Mouse (Mus musculus) activated CD4-positive, CD25-positive, alpha-beta regulatory T cell, adult 4 months (primary cell): ENCODE results near the gene Smad3. TPM values are rescaled to one million over a fixed set of nuclear protein-coding genes. Genes with fewer than 3 reads are reported as not detected.
A peak's percentile ranks its signal among the peaks of the same experiment; 100 is the strongest.

ENCODE experiments used
- ATAC-seq: one replicate; pipeline ENCODE4 v1.8.0; 2017
- polyA plus RNA-seq, 2 experiments: library from polyadenylated mRNA; unstranded; fragments of 100-300 nt; shearing (Covaris generic); gene quantifications; one replicate each; pipeline ENCODE4 v1.2.1; 2017

The Smad3 gene
- polyA plus RNA-seq, 2 experiments from 2014 or later = 15.0 to 16.8 TPM

DNA sequence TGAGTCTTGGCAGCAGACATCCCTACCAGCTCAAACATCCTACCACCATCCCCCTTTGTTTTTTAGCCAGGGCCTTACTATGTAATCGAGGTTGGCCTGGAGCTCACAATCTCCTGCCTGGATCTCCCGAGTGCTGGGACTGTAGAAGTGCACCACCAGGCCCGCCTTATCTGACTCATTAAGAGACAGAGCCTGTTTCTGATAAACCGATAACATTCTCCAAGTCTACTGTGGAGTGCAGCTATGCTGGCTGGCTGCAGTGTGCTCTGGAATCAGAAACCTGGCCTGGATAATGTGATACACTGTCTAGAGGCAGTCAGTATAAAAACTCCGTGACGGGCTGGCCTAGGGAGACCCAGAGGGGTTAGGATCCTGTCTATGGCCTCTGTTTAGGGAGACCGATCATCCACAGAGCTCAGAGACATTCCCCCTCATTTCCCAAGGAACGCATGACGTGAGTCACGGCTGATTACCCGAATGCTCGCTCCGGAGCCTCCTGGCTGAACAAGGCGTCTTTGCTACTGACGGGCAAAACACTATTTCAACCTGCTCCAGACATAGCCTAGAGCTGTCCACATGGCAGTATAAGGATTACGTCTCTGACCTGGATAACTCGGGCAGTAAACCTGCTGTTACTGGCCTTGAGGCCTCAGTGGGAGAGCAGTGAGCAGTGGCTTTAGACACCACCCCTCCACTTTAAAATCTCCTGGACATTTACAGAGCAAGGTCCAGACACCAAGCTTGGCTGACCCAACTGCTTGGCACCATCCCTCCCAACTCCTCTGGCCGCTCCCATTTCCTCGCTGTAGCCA is 11.8 kb downstream of the Smad3 start:
- ATAC-seq = no peak

DNA sequence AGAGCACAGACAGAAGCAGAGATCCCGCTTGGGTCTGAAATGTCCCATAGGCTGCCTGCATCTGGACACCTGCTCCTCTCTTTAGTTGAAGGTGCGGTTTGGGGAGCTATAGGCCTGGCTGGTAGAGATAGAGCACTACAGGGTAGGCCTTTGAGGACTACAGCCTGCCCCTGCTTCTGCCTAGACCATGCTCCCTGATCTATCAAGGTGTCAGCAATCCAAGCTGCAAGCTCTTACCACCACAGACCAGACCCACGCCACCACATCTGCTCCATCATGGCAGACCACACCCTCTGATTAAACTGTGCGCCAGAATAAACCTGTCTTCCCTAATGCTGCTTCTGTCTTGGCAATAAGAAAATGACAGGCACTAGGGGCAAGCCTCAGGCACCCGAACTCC is 13.2 kb downstream of the Smad3 start:
- ATAC-seq = no peak

DNA sequence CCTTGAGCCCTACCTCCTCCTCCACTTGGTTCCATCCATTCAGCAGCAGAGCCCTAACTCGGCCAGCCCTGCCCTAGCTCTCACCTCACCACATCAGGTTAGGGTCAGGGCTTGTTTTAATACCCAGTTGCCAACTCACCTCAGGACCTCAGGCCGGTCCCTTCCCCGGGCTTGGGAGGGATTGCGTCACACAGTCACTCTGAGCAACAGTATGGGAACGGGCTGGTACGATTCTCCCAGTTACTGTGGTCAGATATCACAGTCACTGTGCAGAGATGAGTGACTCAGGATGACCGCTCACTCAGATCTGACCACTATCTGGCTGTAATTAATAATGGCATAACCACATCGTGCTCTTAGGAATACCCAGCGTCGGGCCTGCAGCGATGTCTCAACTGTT is 14.0 kb downstream of the Smad3 start:
- no peak for ATAC-seq

DNA sequence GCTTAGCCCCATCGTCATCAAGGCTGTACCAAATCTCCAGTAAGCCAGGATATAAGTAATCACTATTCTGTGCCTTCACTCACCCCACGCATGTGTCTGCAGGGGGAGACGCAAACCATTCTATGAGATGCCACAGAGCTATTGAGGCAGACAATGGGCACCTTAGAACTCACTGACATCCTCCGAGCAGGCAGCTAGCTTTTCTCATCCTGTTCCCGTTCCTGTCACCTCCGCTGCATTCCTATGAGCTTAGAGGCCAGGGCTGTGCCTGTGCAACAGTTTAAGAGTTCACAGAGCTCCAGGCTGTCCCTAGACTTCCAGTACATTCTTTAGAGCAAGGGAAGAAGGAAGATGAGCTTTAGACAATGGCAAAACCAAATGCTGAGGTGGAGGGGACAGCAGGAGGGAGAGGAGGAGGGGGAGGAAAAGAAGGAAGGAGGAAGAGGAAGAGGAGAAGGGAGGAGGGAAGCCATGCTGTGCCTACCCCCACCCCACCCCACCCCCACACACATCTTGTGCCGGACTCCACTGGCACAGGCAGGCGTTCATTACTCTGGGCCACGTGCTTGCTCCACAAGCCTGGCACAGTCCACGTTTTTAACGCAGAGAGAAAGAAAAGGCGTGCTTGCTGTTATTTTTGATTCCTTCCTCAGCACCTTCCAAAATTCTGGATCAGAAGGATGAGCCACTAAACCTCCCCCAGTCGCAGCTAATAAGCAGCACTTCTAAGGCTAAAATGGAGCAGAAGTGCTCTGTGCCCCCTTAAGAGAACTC is 14.7 kb downstream of the Smad3 start:
- no peak for ATAC-seq

DNA sequence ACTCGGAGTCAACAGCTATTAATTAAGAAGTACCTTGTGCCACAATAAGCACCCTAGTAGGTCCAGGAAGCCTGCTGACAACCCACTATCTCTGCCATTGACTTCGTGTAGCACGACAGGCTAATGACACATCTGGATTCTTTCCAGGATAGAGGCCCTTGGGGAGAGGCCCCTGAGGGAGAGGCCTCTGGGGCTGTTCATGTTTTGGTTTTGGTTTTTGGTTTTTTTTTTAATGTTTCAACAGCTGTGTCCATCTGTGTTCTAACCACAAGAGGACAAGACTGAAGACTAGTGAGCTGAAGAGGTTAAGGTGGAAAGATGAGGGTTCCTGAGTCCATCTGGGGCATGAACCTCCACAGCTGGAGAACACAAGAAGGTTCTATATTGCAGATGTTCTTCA is 15.5 kb downstream of the Smad3 start:
- no peak for ATAC-seq

DNA sequence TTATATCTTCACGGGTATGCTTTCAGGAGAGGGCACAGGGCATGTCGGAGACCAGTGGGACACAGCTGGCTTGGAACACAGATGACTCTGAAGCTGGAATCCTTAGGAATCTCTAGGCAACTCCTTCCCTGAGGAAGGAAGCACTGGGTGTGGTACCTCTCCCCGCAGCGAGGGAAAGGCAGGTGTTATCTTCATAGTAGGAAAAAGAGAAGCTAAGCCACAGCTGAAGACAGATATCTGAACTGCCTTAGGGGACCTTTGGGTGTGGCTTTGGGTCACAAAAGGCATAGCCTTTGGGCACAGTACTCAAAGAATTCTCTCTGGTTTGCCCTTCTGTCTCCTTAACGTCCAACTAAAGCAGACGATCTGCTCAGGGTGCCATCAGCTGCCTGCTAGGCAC is 16.0 kb downstream of the Smad3 start:
- no peak for ATAC-seq

DNA sequence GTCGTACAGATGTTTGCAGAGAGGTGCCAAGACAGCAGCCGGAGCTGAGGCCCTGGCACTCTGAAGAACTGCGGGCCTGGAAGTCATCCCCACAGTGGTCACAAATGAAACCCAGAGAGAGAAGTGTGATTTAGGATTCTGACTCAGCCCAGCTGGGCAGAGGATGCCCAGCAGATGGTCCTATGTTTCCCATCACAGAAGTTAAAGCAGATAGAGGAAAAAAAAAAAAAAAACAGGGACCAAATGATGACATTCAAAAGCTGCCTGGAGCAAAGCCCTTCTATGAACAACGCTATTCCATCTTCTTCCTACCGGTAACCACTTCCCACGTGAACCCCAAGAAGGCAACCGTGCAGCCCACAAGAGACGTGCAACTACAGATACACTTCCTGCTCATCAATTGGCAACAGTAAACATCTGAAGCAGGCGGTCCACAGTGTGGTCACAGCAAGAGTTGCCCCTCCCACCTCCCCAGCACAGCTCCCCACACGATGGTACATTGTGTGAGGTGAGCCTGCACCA is 17.4 kb downstream of the Smad3 start:
- peak; percentile 58 for ATAC-seq

DNA sequence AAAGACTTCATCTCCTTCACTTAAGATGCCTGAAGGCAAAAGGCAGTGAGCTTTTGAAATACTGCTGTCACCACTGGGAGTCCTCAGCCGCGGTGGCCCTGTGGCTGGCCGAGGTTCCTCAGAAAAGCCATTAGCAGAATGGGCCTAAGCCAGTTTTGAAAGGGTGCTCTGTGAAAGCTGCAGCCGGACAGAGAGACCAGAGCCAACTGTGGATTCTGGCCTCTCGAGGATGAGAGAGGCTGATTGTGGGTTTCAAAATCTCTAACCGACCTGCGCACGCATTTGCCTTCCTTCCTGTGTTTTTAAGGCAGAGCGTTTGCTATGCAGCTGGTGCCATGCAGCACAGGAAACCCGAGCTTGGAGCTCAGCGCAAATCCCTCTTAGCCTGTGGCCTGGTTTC is 19.0 kb downstream of the Smad3 start:
- peak; percentile 17 for ATAC-seq

DNA sequence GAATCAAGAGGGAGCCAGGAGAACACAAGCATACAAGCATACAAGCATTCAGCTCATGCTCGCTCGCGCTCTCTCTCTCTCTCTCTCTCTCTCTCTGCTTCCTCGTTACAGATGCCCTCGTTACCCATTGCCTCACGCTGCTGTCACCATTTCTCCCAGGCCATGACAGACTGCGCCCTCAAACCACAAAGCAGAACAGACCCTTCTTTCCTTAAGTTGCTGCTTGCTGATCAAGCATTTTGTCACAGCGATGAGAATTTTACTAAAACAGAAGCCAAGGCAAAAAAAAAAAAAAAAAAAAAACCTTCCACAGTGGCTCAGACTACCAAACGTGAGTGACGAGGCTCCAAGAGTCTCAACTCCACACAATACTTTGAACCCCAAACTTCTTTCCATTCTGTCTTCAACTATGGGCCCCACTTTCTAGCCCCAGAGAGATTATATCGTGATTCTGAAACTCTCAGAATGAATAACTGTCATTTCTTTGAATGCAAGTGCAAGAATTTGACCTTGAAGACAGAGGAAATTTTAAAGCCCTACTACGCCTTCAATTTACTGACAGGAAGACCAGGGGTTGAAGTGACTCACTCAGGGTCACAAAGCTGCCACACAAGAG is 19.6 kb downstream of the Smad3 start:
- peak; percentile 20 for ATAC-seq

DNA sequence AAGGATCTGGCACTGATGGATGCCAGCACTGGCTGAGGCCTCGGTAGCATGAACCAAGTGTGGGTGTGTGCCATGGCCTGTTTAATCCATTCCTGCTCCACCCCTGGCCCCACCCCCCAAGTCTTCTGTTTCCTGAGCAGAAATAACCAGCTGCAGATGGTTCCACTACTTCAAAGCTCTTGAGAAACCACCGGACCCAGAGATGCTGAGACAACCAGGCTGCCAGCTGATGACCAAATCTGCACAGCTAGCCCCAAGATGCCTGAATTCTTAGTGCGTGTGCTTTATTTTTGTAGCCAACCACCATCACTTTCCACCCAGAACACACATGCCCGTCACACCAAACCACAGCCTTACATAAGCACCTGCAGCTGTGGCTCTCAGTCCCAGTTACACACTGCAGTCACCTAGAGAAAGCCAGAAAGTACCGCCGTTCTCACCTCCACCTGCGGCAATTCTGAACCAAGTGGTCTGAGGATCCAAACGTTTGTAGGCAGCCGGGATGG is 20.3 kb downstream of the Smad3 start:
- ATAC-seq = peak; percentile 58

DNA sequence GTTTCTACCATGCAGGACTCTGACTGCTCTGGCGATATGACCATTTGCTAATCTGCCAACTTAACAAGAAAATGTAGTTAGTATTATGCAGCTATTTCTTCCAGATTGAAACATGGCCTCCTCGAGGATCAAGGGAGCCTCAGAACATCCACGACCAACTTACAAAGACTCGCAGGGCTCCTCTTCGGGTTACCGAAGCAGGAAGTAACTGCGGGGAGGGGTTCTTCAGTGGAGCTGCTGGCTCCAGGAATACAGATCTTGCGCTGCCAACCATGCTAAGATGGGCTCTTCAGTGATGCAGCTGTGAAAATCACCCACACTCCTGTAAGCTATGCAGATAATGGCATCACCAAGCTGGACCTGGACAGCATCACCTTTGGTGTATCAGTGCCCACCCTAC is 23.5 kb downstream of the Smad3 start:
- no peak for ATAC-seq

DNA sequence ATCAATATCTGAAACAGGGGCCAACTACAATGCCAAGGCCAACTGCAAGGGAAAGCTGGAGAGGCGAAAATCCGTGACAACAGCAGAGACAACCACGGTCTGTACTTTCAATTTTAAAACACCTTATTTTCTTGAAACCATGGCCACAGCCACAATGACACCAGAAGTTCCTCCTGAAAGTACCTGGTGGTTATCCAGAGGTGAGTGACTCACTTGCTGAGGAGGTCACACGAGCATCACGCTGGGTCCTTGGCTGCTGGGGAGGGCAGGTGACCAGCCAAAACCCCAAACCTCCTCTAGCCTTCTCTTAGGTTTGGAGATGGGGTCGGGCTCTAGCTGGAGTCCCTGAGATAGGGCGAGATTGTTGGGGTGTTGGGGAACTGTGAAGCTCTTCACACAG is 25.1 kb downstream of the Smad3 start:
- no peak for ATAC-seq

DNA sequence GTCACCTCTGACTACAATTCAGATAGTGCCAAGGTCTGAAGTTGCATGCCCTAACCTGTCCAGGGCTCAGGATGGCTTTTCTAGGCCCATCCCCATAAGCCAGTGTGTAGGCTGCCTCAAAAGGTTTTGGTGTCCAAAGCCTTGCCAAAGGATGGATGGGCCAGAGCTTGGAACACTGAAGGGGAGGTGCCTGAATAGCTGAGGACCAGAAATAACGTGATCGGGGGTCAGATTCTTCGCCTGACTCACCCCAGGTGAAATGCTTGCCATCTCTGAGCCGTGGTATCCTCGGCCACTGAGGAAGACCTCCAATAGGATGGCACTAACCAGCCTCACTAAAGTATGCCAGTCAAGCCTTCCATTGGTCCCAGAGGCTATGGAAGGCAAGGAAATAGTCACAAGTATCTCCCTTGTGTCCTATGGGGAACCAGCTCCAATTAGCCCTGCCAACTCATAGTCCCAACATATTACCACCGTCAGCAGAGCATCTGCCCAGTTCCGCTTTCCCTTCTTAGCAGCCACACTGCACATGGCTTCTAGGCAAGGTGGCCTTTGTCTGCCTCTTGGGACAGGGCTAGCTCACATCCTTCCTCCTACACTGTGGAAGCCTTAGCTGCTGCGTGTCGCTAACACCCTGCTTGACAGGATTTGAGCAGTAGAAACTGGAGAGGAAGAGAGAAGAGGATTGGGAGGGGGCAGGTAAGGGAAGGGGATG is 26.5 kb downstream of the Smad3 start:
- no peak for ATAC-seq

DNA sequence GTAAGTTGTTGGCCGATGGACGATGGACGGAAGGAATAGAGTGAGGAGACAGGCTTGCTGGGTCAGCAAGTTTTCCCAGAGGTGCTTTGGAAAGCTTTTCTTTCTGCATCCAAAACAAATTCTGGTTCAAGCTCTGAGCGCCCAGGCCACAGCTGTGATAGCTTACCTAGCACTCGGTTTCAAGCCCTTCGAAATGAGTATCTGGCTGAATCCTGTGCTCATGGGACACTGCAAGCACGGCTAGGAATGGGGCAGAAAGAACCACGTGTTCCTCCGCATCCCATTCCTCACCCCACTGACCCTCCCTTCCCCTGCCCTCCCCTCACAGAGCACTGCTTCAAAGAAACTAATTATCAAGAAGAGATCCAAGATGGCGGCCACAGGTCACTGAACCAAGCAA is 28.8 kb downstream of the Smad3 start:
- ATAC-seq = no peak

DNA sequence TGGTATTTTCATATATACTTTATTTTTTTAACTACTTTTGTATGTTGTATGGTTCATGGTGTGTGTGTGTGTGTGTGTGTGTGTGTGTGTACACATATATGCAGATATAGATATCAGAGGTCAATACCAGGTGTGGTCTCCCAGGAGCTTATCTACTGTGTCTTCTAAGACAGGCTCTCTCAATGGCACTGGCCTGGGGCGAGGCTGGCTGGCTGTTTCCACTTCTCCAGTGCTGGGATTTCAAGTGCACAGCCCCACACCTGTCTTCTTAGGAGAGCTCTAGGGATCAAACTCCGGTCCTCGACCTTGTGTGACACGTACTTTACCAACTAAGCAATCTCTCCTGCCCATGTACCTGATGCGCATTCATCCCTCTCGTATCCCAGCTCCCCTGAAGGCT is 30.7 kb downstream of the Smad3 start:
- ATAC-seq = no peak

DNA sequence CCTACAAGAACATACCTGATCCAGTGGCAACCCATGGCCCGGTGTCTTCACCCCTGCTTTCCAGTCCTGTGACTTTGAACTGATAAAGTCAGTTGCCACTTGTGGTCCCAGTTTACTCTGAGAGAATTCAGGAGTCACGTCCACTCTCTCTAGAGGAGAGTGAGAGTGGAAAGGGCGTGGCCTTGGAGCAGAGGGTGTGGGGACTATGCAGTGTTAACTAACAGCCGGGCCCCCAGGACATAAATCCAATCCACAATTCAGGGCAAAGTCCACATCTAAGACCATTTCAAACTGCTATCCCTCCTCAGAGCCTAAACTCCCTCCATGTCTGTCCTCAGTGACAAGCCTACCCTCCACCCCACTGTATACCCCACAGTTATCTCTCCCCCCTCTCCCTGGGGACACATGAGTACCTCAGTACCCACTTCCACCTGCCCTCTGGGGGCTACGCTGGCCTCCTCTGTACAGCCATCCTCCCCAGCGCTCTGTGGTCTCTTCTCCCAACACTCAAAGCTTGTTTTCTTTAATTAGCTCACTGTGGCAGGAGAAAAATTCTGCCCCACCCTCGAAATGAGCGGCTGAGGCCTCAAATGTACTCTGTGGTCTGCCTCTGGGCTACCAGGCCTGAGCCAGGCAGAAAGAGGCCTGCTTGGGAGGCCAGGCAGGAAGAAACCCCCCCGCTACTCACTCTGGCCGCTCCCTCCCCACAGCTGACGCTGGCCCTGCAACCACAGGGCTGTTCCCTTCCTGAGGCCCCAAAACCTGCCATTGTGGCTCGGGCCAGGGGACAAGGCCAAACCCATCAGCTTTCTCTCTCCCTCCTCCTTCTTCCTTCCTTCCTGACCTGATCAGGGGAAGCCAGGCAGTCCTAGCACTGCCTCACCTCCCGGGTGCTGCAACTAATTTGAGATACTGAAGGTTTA is 31.4 kb downstream of the Smad3 start:
- ATAC-seq = peak; percentile 12

DNA sequence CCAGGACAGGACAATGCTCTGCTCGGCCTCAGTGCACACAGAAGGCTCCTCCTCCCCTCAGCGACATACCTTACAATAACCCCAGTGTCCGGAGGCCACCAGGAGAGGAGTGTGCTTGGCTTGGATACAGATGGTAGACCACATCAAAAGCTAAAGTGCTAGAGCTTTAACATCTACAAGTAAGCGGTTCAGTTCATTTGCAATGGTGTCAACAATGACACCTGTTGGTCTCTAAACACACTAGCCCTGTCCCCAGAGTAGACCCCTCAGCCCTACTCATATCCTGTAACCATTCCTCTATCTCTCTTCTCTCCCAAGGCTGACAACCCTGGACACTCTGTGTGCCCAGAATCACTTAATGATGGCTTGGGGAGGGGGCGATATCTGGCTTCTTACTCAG is 33.0 kb downstream of the Smad3 start:
- no peak for ATAC-seq

DNA sequence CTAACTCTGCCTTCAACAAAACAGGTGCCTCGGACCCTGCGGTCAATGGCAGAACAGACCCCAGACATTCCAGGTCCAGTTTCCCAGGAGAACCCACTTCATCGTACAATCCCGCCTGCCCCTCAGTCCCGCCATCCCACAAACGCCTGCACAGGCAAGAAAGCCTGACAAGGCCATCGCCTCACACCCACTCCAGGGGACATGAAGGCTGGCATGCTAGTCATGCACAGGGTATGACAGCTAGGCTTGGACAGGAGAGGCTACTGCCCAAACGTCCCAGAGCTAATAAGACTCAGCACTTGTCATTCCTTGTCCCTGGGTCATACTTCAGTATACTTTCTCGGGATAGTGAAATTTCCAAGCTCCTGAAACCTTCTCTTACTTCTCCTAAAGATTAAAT is 34.9 kb downstream of the Smad3 start:
- no peak for ATAC-seq

DNA sequence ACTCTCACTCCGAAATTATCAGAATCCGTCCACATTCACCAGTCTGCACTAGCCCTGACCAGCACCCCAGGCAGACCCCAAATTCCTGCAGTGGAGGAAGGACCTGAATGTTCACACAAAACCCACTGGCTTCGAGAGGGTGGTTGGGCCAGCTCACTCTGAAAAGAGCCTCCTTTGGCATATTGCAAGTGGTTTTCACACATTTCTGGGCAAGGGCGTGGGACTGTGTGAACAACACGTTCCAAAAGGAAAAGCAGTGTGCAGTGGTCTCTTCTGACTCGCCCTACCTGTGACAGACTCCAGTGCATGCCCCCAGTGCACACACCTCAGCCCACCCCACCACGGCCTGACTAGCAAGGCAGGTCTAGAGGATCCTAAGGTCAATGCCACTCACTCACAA is 35.4 kb downstream of the Smad3 start:
- ATAC-seq = no peak

DNA sequence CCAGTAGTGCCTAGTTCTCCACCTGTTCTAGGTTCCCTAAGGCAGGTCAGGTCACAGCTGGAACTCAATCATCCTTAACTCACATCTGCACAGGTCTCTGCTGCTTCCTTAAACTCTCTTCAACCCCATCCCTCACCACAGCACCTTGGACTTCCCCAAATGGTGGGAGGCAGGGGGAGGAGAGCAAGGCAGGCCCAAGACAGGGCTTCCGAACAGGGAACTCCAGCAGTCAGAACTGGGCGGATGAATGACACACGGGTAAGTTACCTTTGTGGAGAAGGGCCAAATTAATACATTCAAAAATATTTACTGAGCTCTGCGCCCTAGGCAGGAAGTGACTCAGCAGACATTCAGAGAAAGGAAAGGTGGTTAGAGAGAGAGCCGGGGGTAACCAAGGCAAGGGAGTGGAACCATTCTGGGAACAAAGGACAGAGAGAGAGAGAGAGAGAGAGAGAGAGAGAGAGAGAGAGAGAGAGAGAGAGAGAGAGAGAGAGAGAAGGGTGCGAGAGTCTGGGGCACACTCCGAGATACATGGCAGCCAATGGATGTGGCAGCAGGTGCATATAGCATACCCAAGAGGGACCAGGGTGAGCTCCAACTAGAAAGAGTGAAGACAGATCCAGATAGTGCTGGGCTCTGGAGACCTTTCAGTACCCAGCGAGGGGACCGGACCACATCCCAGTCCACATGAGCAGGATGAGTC is 36.1 kb downstream of the Smad3 start:
- ATAC-seq = peak; percentile 52

DNA sequence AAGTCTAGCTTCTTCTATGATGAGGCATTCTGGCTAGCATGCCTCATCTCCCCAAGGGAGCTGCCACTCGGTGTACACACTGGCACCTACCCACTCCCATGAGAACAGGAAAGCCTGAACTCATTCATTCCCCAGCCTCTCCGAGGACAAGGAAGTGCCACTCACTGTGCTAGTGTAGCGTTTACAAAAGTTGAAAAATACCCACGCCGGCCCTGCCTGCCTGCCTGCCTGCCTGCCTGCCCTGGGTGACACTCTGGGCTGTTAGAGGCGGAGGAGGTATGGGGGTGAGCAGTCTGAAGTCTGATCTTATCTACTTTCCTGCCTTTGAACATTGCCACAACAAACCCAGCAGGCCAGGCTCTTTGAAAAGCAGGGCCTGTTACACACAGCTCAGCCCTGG is 37.1 kb downstream of the Smad3 start:
- peak; percentile 78 for ATAC-seq
